Mouse (Mus musculus) ES-Bruce4 (cell line): ENCODE data around the gene Kcnk12. TPM values are rescaled to one million over a fixed set of nuclear protein-coding genes. Genes with fewer than 3 reads are reported as not detected.
A peak's percentile ranks its signal among the peaks of the same experiment; 100 is the strongest.

Experiments
- H3K27ac ChIP-seq: 2 replicates; pipeline ENCODE4 v1.5.1; 2012; ENCODE audit warnings: low read length, inconsistent platforms; ENCODE audit not compliant: insufficient read depth
- H3K27me3 ChIP-seq: 2 replicates; pipeline ENCODE4 v1.6.1; 2012; ENCODE audit warnings: mild to moderate bottlenecking, low read length, inconsistent platforms; ENCODE audit not compliant: control insufficient read depth, poor library complexity, insufficient read depth, severe bottlenecking
- H3K36me3 ChIP-seq: 2 replicates; pipeline ENCODE4 v1.6.1; 2012; ENCODE audit warnings: inconsistent platforms, mild to moderate bottlenecking, low read length, moderate library complexity; ENCODE audit not compliant: control insufficient read depth, poor library complexity, insufficient read depth, severe bottlenecking
- H3K4me1 ChIP-seq: one replicate; pipeline ENCODE4 v1.8.1; 2011; ENCODE audit warnings: low read length; ENCODE audit not compliant: control insufficient read depth, insufficient read depth
- H3K4me3 ChIP-seq: 2 replicates; pipeline ENCODE4 v1.5.1; 2011; ENCODE audit warnings: low read depth, mild to moderate bottlenecking, low read length
- H3K9ac ChIP-seq: 2 replicates; pipeline ENCODE4 v1.6.1; 2012; ENCODE audit warnings: low read depth, mild to moderate bottlenecking, inconsistent platforms; ENCODE audit not compliant: poor library complexity, severe bottlenecking
- H3K9me3 ChIP-seq: replicated peaks from 2 replicates; pipeline ENCODE4 v1.6.1; 2012; ENCODE audit warnings: mild to moderate bottlenecking, low read length, inconsistent platforms; ENCODE audit not compliant: control insufficient read depth, poor library complexity, insufficient read depth, severe bottlenecking
- CTCF ChIP-seq: IDR thresholded peaks from one replicate; pipeline ENCODE4 v1.8.1; 2011; ENCODE audit warnings: low read depth, low read length
- EP300 ChIP-seq: IDR thresholded peaks from 2 replicates; pipeline ENCODE4 v1.6.1; 2011; ENCODE audit warnings: low read depth, low read length; ENCODE audit not compliant: insufficient read depth
- POLR2A ChIP-seq: IDR thresholded peaks from one replicate; pipeline ENCODE4 v1.8.1; 2011; ENCODE audit warnings: low read length; ENCODE audit not compliant: insufficient read depth
- polyA plus RNA-seq: library from polyadenylated mRNA; stranded (reverse); fragments of >200 nt; gene quantifications from 2 replicates; pipeline ENCODE4 v1.2.4, GENCODE M21; 2011; ENCODE audit warnings: low read depth; ENCODE audit not compliant: missing spikeins, insufficient read depth, insufficient read length

Gene Kcnk12
- polyA plus RNA-seq, 1 experiment, result not detected

- H3K9ac ChIP-seq, result peak overlapping the region; percentile 64
- H3K4me3 ChIP-seq, result peak overlapping the region; percentile 62
- no peaks in the 10 kb centered on the region for H3K4me1 ChIP-seq
- no peak overlapping the region for H3K27ac ChIP-seq
- no peaks in the 10 kb centered on the region for H3K9me3 ChIP-seq
- peaks cover 13% of the 10 kb centered on the region for H3K27me3 ChIP-seq
- TF ChIP-seq CTCF, result no peak
- TF ChIP-seq POLR2A, result no peak
- TF ChIP-seq EP300, result no peak
- no peaks in the 10 kb centered on the region for H3K36me3 ChIP-seq
Observed at GRCm38 (mm10) chr17:87796881-87797416, 845 bp downstream of the Kcnk12 start.

- H3K27me3 ChIP-seq, result peaks cover 13% of the 10 kb centered on the region
- H3K9me3 ChIP-seq, result no peaks in the 10 kb centered on the region
- no peak overlapping the region for H3K4me3 ChIP-seq
- TF ChIP-seq CTCF (no peak), POLR2A (no peak), EP300 (no peak)
- no peak overlapping the region for H3K27ac ChIP-seq
- H3K36me3 ChIP-seq, result no peaks in the 10 kb centered on the region
- no peak overlapping the region for H3K9ac ChIP-seq
- no peaks in the 10 kb centered on the region for H3K4me1 ChIP-seq
Observed at GRCm38 (mm10) chr17:87795927-87796714, 1.7 kb downstream of the Kcnk12 start.

- TF ChIP-seq CTCF (no peak), POLR2A (no peak), EP300 (no peak)
- peaks cover 13% of the 10 kb centered on the region for H3K27me3 ChIP-seq
- no peak overlapping the region for H3K4me3 ChIP-seq
- H3K36me3 ChIP-seq, result no peaks in the 10 kb centered on the region
- H3K9me3 ChIP-seq, result no peaks in the 10 kb centered on the region
- no peak overlapping the region for H3K27ac ChIP-seq
- H3K9ac ChIP-seq, result no peak overlapping the region
- no peaks in the 10 kb centered on the region for H3K4me1 ChIP-seq
Observed at GRCm38 (mm10) chr17:87794801-87795200, 3.0 kb downstream of the Kcnk12 start.

GRCm38 (mm10) chr17:87793331-87793730, 4.5 kb downstream of the Kcnk12 start:
- Histone ChIP-seq H3K4me3 (no peak overlapping the region), H3K27me3 (peaks cover 13% of the 10 kb centered on the region)

GRCm38 (mm10) chr17:87792623-87793315, 5.0 kb downstream of the Kcnk12 start:
- Histone ChIP-seq H3K4me1 (no peaks in the 10 kb centered on the region), H3K9me3 (no peaks in the 10 kb centered on the region), H3K27ac (no peak overlapping the region), H3K27me3 (peaks cover 13% of the 10 kb centered on the region), H3K9ac (no peak overlapping the region), H3K4me3 (no peak overlapping the region), H3K36me3 (no peaks in the 10 kb centered on the region)
- TF ChIP-seq CTCF (no peak), EP300 (no peak), POLR2A (no peak)

More at GRCm38 (mm10) chr17:87793331-87793730, 4.5 kb downstream of the Kcnk12 start:
- Histone ChIP-seq H3K36me3 (no peaks in the 10 kb centered on the region), H3K27ac (no peak overlapping the region), H3K4me1 (no peaks in the 10 kb centered on the region), H3K9me3 (no peaks in the 10 kb centered on the region), H3K9ac (no peak overlapping the region)
- no peak for TF ChIP-seq EP300
- TF ChIP-seq CTCF, result no peak
- TF ChIP-seq POLR2A, result no peak
